Mouse (Mus musculus) limb, embryonic 15.5 days (tissue): ENCODE measurements around the gene Hadh. TPM values are rescaled to one million over a fixed set of nuclear protein-coding genes. Genes with fewer than 3 reads are reported as not detected.

Source experiments
- ATAC-seq: fragments of 200-750 bp; cut with Nextera tagmentation; 2 replicates; pipeline ENCODE4 v1.8.0; 2017; ENCODE audit warnings: low read depth, moderate TSS enrichment; ENCODE audit not compliant: insufficient number of reproducible peaks, low FRiP score, low TSS enrichment
- H3K27ac ChIP-seq: fragments of 300-500 bp; sonication (generic); 2 replicates; pipeline ENCODE4 v1.5.1; 2015; ENCODE audit warnings: moderate library complexity, mild to moderate bottlenecking, inconsistent platforms
- H3K27me3 ChIP-seq: fragments of 300-500 bp; sonication (generic); 2 replicates; pipeline ENCODE4 v1.6.1; 2015; ENCODE audit warnings: inconsistent platforms
- H3K36me3 ChIP-seq: fragments of 300-500 bp; sonication (generic); 2 replicates; pipeline ENCODE4 v1.6.1; 2015; ENCODE audit warnings: inconsistent platforms
- H3K4me1 ChIP-seq: fragments of 300-500 bp; sonication (generic); 2 replicates; pipeline ENCODE4 v1.6.1; 2015; ENCODE audit warnings: inconsistent platforms
- H3K4me2 ChIP-seq: fragments of 300-500 bp; sonication (generic); 2 replicates; pipeline ENCODE4 v1.6.1; 2015; ENCODE audit warnings: mild to moderate bottlenecking, inconsistent platforms
- H3K4me3 ChIP-seq: fragments of 300-500 bp; sonication (generic); 2 replicates; pipeline ENCODE4 v1.5.1; 2015; ENCODE audit warnings: mild to moderate bottlenecking, inconsistent platforms
- H3K9ac ChIP-seq: fragments of 300-500 bp; sonication (generic); 2 replicates; pipeline ENCODE4 v1.6.1; 2015; ENCODE audit warnings: inconsistent platforms
- H3K9me3 ChIP-seq: fragments of 300-500 bp; sonication (generic); 2 replicates; pipeline ENCODE4 v1.6.1; 2016; ENCODE audit warnings: inconsistent platforms
- WGBS: fragments of 180-500 bp; shearing (Covaris S2); methylation state at CpG from one replicate; pipeline ENCODE4 v1.1.7; 2015; 5-methylcytosine and 5-hydroxymethylcytosine counted together
- polyA plus RNA-seq: library from polyadenylated mRNA; unstranded; fragments of >200 nt; fragmentation: Nextera tagmentation; extraction: Ambion mirVana; gene quantifications from 2 replicates; pipeline ENCODE4 v1.2.1, GENCODE M21; 2015

Hadh gene
- polyA plus RNA-seq, 1 experiment from 2014 or later, result 113 TPM

DNA sequence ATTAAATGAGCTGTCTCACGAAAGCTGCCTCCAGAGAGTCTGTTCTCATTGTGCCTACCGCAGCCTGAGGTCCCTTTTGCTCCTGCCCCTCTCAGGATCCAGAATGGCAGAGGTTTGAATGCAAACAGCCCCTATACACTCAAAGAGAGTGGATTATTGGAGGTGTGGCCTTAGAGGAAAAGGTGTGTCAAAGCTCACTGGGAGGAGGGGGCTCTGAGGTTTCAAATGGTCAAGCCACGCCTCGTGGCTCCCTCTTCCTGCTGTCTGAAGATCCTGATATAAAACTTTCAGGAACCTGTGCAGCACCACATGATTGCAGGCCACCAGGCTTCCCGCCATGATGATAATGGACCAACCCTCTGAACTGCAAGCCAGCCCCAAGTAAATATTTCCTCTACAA, 24.1 kb downstream of the Hadh start:
- no peaks in the 10 kb centered on the region for H3K9me3 ChIP-seq
- no peak for ATAC-seq
- no peaks in the 10 kb centered on the region for H3K27me3 ChIP-seq
- peaks cover 53% of the 10 kb centered on the region for H3K36me3 ChIP-seq
- no peak overlapping the region for H3K4me3 ChIP-seq
- no peak overlapping the region for H3K4me2 ChIP-seq
- no peaks in the 10 kb centered on the region for H3K4me1 ChIP-seq
- 82% methylated on average over 5 of the region's 5 CpGs for WGBS
- H3K9ac ChIP-seq, result no peak overlapping the region
- no peak overlapping the region; the same call in 1 of the 2 replicates for H3K27ac ChIP-seq

DNA sequence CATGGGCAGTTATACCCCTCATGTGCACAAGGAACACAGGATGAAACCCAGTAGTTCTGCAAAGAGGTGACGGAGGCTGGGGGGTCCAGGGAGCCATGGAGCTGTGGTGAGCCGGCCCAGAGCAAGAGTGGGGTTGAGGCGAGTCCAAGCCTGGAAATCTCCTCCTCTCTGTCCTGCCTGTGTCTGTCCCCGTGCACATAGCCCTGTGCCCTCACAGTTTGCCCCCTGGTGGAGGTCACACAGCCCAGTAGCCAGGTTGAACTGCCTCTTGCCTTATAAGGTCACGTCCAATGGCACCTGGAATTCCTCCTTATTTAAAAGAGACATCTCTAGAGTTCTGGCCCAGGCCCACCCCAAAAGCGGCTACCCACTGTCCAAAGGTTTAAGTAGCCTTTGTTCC, 24.5 kb downstream of the Hadh start:
- 81% methylated on average over 6 of the region's 6 CpGs for WGBS
- Histone ChIP-seq H3K4me1 (no peaks in the 10 kb centered on the region), H3K9me3 (no peaks in the 10 kb centered on the region), H3K36me3 (peaks cover 57% of the 10 kb centered on the region), H3K4me3 (no peak overlapping the region), H3K27ac (no peak overlapping the region), H3K9ac (no peak overlapping the region), H3K27me3 (no peaks in the 10 kb centered on the region), H3K4me2 (no peak overlapping the region)
- no peak for ATAC-seq

- no peaks in the 10 kb centered on the region for H3K9me3 ChIP-seq
- peaks cover 58% of the 10 kb centered on the region for H3K36me3 ChIP-seq
- ATAC-seq, result 0 out of 2 replicates have a peak, but pooled peaks have one; percentile 53
- H3K4me1 ChIP-seq, result no peaks in the 10 kb centered on the region
- H3K4me2 ChIP-seq, result no peak overlapping the region
- no peak overlapping the region for H3K27ac ChIP-seq
- H3K9ac ChIP-seq, result no peak overlapping the region
- no peaks in the 10 kb centered on the region for H3K27me3 ChIP-seq
- WGBS, result 73% methylated on average over 8 of the region's 8 CpGs
- H3K4me3 ChIP-seq, result no peak overlapping the region
Measured at GRCm38 (mm10) chr3:131246579-131247046, 25.3 kb downstream of the Hadh start.

- Histone ChIP-seq H3K4me2 (no peak overlapping the region), H3K4me1 (no peaks in the 10 kb centered on the region), H3K9ac (no peak overlapping the region), H3K27me3 (no peaks in the 10 kb centered on the region), H3K36me3 (peaks cover 62% of the 10 kb centered on the region), H3K4me3 (no peak overlapping the region), H3K27ac (no peak overlapping the region), H3K9me3 (no peaks in the 10 kb centered on the region)
- WGBS, result 54% methylated on average over 11 of the region's 11 CpGs
- ATAC-seq, result no peak
Measured at GRCm38 (mm10) chr3:131245766-131246578, 25.9 kb downstream of the Hadh start.

DNA sequence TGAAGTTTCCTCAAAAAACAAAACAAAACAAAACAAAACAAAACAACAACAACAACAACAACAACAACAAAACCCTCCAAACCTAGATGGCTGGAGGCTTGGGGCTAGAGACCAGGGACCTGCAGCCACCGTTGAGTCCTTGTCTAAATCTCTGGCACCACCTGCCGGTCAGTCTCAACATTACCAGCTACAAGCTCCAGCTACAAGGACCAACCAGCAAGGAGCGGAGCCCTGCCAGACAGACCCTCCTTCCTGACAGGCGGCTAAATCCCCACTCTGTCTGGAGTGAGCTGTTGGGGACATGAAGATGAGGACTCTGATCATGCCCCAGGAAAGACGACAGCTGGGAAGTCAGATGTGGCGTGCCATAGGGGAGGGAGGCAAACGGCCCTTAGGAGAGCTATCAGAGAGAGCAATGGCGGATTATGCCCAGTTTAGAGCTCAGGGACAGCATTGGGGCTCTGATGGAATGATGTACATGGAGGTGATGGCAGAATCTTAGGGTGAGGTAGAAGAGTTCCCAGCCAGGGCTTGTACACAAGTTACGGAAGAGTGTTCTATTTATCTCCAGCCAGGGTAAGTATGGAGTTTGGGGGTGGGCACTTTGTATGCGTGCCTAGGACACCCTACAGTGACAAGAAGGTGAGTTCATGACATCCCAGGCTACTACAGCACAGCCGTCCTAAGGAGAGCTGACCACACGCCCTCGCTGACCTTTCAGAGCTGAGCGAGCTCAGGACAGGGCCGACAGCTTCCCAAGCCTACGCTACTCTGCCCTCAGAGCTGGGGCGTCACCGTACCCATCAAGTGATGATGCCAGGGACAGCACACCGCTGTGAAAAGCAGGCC, 33.9 kb downstream of the Hadh start:
- no peak overlapping the region for H3K4me2 ChIP-seq
- H3K4me3 ChIP-seq, result no peak overlapping the region
- ATAC-seq, result peak; percentile 35
- 59% methylated on average over 19 of the region's 19 CpGs for WGBS
- H3K27me3 ChIP-seq, result no peaks in the 10 kb centered on the region
- H3K27ac ChIP-seq, result no peak overlapping the region
- H3K9me3 ChIP-seq, result no peaks in the 10 kb centered on the region
- H3K4me1 ChIP-seq, result no peaks in the 10 kb centered on the region
- no peak overlapping the region for H3K9ac ChIP-seq
- H3K36me3 ChIP-seq, result peaks cover 63% of the 10 kb centered on the region

- Histone ChIP-seq H3K4me1 (no peaks in the 10 kb centered on the region), H3K9me3 (no peaks in the 10 kb centered on the region), H3K36me3 (peaks cover 54% of the 10 kb centered on the region), H3K9ac (no peak overlapping the region), H3K4me2 (no peak overlapping the region), H3K4me3 (no peak overlapping the region), H3K27ac (no peak overlapping the region), H3K27me3 (no peaks in the 10 kb centered on the region)
- ATAC-seq, result no peak
- 47% methylated on average over 6 of the region's 6 CpGs for WGBS
Measured at GRCm38 (mm10) chr3:131237061-131237460, 34.8 kb downstream of the Hadh start.

GRCm38 (mm10) chr3:131228083-131228482, 43.8 kb downstream of the Hadh start:
- Histone ChIP-seq H3K4me3 (no peak overlapping the region), H3K4me1 (no peaks in the 10 kb centered on the region), H3K9me3 (no peaks in the 10 kb centered on the region), H3K4me2 (no peak overlapping the region), H3K27ac (no peak overlapping the region), H3K36me3 (peaks cover 12% of the 10 kb centered on the region), H3K27me3 (no peaks in the 10 kb centered on the region), H3K9ac (no peak overlapping the region)
- WGBS, result 66% methylated on average over 6 of the region's 6 CpGs
- no peak for ATAC-seq

DNA sequence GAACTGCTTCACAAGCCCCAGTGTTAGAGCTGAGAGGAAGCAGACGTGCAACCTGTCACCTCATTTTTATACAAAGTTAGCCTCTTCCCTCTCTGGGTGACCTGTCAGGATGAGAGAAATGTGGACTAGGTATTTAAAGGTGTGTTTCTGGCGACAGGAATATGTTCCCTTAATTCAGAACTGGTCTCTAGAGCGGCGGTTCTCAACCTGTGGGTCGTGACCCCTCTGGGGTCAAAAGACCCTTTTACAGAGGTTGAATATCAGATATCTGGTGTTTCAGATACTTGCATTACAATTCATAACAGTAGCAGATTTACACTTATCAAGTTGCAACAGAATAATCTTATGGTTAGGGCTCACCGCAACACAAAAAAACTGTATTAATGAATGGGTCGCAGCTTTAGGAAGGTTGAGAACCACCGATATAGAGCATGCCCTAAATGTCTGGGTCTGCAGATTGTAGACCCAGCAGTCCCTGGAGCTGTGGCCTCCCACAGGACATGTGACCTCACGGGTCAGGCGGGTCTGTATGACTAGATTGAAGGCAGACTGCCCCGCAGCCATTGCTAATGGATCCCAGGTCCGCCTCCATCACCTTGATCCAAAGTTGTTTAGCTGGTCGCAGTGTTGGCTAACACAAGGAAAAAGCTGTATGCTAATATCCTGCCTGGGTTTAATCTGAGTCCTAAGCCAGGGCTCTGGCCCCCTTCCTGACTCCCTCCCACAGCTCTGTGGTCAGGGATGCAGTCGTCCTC, 53.1 kb downstream of the Hadh start:
- Histone ChIP-seq H3K9me3 (no peaks in the 10 kb centered on the region), H3K4me1 (peaks cover 3% of the 10 kb centered on the region; the same call in 1 of the 2 replicates), H3K36me3 (no peaks in the 10 kb centered on the region), H3K4me2 (no peak overlapping the region), H3K9ac (no peak overlapping the region), H3K27me3 (no peaks in the 10 kb centered on the region), H3K27ac (no peak overlapping the region), H3K4me3 (no peak overlapping the region)
- 75% methylated on average over 14 of the region's 14 CpGs for WGBS
- no peak for ATAC-seq

DNA sequence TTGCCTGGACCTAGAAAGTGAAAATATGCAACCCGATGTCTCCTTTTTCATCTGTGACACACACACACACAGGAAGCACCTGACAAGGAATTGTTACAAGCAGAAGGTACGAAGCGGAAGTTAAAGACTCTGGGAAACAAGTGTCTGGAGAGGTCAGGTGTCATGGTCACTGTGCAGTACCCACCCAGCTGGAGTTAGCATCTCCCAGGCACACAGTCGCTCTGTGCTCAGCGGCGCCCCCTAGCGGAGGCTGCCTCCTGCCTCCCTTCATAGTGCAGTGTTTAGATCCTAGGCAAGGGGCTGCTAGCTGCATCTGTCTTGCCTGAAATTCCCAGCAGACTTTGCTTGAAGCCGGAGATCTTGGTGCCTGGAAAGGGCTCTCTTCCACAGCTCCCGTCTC, 57.1 kb downstream of the Hadh start:
- H3K9me3 ChIP-seq, result no peaks in the 10 kb centered on the region
- H3K27me3 ChIP-seq, result no peaks in the 10 kb centered on the region
- no peak overlapping the region; the same call in 1 of the 2 replicates for H3K9ac ChIP-seq
- no peak overlapping the region for H3K4me2 ChIP-seq
- WGBS, result 56% methylated on average over 9 of the region's 9 CpGs
- no peak overlapping the region for H3K27ac ChIP-seq
- ATAC-seq, result no peak
- H3K36me3 ChIP-seq, result no peaks in the 10 kb centered on the region
- H3K4me1 ChIP-seq, result peaks cover 12% of the 10 kb centered on the region; the same call in 1 of the 2 replicates
- H3K4me3 ChIP-seq, result no peak overlapping the region

GRCm38 (mm10) chr3:131214060-131214658, 57.7 kb downstream of the Hadh start:
- H3K4me1 ChIP-seq, result peaks cover 12% of the 10 kb centered on the region; the same call in 1 of the 2 replicates
- H3K4me2 ChIP-seq, result no peak overlapping the region
- no peak overlapping the region for H3K4me3 ChIP-seq
- no peak for ATAC-seq
- H3K9ac ChIP-seq, result no peak overlapping the region
- H3K36me3 ChIP-seq, result no peaks in the 10 kb centered on the region
- 45% methylated on average over 9 of the region's 9 CpGs for WGBS
- H3K9me3 ChIP-seq, result no peaks in the 10 kb centered on the region
- H3K27ac ChIP-seq, result no peak overlapping the region
- H3K27me3 ChIP-seq, result no peaks in the 10 kb centered on the region

DNA sequence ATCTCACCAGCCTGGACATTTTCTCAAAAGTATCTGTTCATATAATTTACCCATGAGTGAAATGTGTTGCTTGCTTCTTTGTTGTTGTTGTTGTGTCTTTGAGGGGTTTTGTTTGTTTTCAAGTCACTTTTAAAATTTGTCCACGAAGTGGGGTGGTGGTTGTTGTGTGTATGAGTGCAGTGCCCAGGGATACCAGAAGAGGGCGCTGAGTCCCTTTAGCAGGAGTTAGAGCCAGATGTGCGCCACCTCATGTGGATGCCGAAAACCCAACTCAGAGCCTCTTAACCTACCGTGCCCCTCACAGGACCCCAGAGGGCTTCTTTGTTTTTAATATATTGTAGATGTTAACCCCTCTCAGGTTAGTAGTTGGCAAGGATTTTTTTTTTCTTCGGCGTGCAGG, 59.7 kb downstream of the Hadh start:
- no peaks in the 10 kb centered on the region for H3K36me3 ChIP-seq

More for the DNA sequence above, 59.7 kb downstream of the Hadh start:
- Histone ChIP-seq H3K4me3 (no peak overlapping the region), H3K9ac (no peak overlapping the region), H3K4me1 (peaks cover 21% of the 10 kb centered on the region), H3K27me3 (no peaks in the 10 kb centered on the region), H3K9me3 (no peaks in the 10 kb centered on the region), H3K27ac (no peak overlapping the region), H3K4me2 (no peak overlapping the region)
- WGBS, result 79% methylated on average over 7 of the region's 7 CpGs
- ATAC-seq, result no peak
